Mouse (Mus musculus) adrenal gland, postnatal 25 days (tissue): Measurements from ENCODE around the gene Ugt1a6a. TPM values are rescaled to one million over a fixed set of nuclear protein-coding genes. Genes with fewer than 3 reads are reported as not detected.
"Not testable (repeated sequence)": the region's sequence is repeated elsewhere in the genome, so short reads cannot be mapped to it uniquely, and the experiment has no call there.

Experiments used
- DNase-seq: peaks from one replicate; pipeline ENCODE4 v3.0.0; 2021; ENCODE audit warnings: mixed read lengths
- long read RNA-seq: library from polyadenylated mRNA; stranded (forward); transcript quantifications from one replicate; pipeline ENCODE4 v2.0.0, GENCODE M21; 2021
- total RNA-seq: library from RNA; stranded (reverse); gene quantifications from 2 replicates; pipeline ENCODE4 v1.2.3, GENCODE M21; 2021

Gene Ugt1a6a
- total RNA-seq: 8.0 and 12.2 TPM in 2 replicates
- long read RNA-seq, transcript Ugt1a6a-202 (6 exons, 2,297 nt): major isoform, 120 of 163 reads
- long read RNA-seq, transcript Ugt1a6a-201 (5 exons, 2,265 nt): minor isoform, 25 of 163 reads
- long read RNA-seq, partial matches to known transcripts: 0 of 163 reads
- long read RNA-seq, other reads (novel, unspliced or antisense): 18 of 163 reads

DNA sequence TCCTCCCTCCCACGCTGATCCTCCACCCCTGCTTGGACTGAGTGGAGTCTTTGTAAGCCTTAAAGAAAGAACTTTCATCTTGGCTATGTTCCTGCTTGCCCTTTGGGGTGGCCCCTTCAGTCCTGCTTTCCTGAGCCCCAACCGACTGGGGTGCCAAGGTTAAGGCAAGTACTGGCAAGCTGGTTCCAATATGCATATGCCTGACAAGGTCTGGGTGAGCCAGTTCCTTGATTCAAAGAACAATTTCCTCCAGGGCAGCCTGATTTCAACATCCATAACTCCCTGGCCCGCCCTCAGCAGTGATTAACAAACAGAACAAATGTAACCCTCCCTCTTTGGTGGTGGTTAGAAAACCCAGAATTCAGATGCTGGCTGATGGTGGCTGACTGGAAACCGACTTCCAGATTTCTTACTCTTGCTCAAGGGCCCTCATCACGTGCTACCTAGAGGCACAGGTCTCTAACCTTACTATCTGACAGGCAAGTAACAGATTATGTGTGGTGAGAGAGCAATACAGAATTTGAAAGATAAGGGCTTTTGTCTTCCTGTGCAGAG lies at the start of gene Ugt1a6a:
Gene Ugt1a6a (plus strand): TSS at position 353 of the 555 bp plus-strand sequence.
- not testable (repeated sequence) for DNase-seq

DNA sequence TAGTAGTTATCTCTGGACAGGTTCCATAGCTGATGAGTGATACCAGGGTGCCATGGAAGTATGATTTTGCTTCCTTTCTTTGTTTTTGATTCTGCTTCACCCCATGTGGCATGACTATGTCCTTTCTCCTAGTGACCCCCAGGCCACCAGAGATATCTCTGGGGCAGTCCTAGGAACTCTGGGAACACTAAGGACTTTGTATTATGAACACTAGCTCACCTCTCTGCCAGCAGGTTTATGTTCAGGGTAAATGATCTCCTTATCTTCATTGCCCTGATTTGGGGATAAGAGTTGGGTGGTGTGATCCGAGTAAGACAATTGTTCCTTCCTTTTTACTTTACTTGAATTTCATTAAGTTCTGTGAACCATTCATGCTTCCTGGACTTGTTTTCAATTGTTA lies 48.5 kb upstream of the Ugt1a6a start:
- no peak for DNase-seq

DNA sequence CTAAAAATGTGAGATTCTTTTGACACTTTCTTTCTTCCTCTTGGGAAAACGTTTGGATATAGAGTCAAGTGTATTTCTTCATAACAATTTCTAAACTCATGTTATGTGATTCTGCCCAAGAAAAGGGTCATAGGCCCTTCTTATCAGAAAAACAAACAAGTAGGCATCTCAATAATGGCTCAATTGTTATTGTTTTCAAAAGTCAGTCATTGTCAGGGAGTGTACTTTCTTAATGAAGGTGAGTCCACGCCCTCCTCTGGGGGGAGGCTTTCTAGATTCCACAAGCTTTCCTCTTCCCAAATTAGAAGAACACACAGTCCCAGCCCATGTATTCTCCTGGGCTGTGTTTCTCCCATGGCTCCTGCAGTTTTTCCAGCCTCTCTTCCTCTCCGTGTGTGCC lies 47.1 kb upstream of the Ugt1a6a start, which contains the start of gene Ugt1a8:
Gene Ugt1a8 (plus strand): TSS at position 301 of the 400 bp plus-strand sequence.
- no peak for DNase-seq

DNA sequence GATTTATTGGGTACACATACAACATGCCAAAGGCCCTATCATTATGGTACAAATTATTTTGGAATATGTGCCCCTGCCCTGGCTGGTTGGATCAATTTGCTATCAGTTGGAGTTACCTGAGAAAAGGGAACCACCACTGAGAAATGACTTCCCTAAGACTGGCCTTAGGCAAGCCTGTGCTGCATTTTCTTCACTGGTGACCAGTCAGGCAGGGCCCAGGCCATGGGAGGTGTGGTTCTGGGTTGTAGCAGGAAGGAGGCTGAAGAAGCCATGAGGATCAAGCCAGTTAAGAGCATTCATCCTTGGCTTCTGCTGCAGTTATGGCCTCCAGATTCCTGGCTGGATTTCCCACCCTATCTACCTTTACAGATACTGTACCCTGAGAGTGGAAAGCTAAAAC lies 42.3 kb upstream of the Ugt1a6a start:
- DNase-seq: no peak

DNA sequence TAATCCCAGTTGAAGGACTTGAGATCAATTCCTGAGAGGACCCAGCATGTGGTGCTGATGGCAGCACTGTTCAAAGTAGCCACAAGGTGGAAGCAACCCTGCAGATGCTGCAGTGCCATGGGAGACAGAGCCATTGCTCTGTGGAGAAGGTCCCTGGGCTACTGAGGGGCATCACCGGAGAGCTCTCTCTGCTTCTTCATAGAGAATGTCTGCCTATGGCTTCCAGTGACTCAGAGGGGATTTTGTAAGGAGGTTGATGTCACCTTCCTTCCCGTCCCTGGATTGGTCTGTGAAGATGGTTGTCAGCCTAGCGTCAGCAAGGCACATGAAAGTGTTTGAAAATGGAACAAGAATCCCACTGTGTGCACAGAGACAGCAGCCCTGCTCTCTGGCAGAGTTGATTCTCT lies 40.3 kb upstream of the Ugt1a6a start:
- DNase-seq: not testable (repeated sequence)

DNA sequence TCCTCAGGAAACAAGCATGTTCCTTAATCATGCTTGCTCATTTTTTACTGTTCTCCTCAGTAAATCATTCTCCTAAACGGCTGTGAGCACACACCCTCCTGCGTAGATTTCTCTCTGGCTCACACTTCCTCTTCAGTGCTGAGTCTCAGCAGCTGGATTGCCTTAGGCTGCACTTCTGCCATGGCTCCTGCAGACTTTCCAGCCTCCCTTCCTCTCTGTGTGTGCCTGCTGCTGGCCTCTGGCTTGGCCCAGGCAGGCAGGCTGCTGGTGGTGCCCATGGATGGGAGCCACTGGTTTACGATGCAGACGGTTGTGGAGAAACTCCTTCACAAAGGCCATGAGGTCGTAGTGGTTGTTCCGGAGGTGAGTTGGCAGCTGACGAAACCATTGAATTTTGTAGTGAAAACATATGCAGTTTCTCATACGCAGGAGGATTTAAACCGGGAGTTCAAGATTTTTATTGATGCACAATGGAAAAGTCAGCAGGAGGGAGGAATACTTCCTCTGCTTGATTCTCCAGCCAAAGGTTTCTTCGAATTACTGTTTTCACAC lies 39.6 kb upstream of the Ugt1a6a start, which contains the start of gene Ugt1a7c:
Gene Ugt1a7c (plus strand): TSS at position 122 of the 552 bp plus-strand sequence.
- no peak for DNase-seq

DNA sequence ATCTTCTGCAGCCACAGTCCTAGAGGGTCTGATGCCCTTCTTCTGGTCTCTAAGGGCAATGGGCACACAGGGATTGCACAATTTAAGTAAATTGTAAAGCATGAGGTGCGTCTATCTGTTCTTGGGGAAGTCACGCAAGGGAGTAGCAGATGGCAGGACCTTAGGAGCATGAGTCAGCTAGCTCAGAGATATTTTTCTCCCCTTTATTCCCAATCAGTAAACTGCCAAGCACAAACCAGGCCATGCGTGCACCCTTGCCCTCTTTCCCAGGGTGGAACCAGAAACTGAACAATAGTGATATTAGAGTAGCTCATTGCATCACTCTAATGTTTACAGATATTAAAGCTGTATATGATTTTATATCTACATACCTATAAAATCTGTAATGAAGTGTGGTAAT lies 36.1 kb upstream of the Ugt1a6a start:
- DNase-seq: not testable (repeated sequence)

DNA sequence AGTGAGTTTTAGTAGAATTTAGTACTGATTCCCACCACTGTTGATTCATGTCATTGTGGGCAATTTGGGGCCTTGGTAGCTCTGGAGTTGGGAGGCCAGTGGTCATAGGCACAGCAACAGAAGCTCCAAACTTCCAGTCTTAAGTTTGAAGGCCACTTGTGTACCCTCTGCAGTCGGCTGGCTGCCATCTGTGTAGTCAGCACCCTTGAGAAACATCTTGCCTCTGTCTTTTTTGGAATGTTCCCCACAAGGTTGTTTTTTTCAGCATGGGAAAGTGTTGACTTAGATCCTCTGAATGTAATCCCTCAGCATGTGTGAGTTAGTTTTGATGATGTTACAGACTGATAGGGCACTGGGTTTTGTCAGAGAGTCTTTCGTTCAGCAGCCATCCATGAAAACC lies 34.9 kb upstream of the Ugt1a6a start:
- peak; percentile 23 for DNase-seq

DNA sequence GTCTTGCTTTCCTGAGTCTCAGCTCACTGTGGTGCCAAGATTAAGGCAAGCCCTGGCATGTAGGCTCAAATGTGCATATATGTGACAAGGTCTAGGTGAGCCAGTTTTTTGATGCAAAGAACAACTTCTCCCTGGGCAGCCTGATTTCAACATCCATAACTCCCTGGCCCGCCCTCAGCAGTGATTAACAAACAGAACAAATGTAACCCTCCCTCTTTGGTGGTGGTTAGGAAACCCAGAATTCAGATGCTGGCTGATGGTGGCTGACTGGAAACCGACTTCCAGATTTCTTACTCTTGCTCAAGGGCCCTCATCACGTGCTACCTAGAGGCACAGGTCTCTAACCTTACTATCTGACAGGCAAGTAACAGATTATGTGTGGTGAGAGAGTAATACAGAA lies 31.6 kb upstream of the Ugt1a6a start, which contains the start of gene Ugt1a6b:
Gene Ugt1a6b (plus strand): TSS at position 234 of the 400 bp plus-strand sequence.
- DNase-seq: not testable (repeated sequence)

DNA sequence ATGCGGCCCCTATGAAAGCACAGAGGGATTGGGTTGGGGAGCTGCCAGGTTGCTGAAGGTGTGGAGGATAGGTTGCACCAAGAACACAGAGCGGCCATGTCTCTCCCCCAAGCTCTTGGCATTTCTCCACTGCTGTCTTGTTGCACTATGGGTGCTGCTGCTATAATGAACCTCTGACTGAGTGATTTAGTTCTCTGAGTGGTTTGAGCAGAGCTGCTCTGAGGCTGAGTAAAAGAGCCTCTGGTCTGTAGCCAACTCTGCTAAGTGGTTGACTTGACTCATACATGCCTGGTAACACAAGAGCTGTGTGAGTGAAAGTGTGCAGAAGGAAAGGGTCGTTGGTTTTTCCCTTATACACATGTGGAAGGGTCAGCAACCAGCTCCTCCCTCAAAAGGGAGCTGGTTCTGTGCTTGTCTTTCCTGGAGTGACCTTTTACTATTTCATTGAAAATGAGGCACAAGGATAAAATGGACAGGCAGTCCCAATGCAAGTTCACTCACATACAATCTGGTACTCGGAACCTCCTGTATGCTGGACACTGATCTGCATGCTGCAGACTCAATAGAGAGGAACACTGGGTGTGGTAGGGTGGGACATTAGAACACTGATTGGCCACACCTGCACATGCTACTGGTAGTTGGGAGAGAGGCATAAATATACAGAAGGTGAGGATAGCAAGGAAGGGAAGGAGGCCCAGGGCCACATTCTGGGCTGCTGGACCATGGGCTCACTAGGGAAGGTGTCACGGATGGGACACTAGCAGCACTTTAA lies 30.7 kb upstream of the Ugt1a6a start:
- not testable (repeated sequence) for DNase-seq

DNA sequence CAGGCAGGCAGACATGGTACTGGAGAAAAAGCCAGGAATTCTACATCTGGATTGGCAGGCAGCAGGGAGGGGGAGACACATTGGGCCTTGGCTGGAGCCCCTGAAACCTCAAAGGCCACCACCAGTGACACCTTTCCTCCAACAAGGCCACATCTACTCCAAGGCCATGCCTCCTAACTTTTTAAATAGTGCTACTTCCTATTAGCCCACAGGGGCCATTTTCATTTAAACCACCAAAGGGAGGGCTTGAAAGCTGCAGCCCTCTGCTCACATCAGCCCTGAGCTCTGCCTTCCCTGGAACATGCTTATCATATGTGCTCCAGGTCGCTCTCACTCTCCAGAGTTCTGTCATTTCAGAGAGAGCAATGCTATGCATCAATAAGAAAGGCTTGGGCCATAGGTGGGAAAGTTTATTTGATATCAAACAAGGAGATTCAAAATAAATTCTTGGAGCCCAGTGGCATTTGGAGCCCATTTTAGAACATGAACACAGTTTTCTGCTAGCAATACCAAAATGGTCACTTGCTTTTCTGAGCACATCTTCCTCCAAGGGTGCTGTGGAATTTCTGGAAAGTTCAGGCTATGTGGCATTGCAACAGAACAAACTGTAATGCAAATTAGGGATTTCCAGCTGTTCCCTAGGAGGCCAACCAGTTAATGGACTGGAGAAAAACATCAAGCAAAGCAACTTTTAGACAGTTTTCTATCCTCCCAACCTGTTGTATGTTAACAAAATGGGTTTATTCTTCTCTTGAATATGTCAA lies 29.8 kb upstream of the Ugt1a6a start:
- DNase-seq: no peak

DNA sequence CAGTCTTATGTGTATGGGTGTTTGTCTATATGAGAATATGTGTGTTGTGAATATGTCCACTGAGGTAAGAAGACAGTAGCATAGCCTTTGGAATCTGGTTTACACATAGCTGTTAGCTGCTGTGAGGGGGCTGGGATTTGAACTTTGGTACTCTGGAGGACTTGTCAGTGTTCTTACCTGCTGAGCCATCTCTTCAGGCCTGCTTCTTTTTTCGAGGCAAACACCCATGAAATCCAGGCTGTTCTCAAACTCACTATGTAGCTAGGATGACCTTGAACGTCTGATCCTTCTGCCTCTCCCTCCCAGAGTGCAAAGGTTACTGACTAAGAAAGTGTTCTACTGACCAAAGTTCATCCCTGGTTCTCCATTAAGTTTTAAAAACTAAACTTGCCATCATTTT lies 29.0 kb upstream of the Ugt1a6a start:
- no peak for DNase-seq

DNA sequence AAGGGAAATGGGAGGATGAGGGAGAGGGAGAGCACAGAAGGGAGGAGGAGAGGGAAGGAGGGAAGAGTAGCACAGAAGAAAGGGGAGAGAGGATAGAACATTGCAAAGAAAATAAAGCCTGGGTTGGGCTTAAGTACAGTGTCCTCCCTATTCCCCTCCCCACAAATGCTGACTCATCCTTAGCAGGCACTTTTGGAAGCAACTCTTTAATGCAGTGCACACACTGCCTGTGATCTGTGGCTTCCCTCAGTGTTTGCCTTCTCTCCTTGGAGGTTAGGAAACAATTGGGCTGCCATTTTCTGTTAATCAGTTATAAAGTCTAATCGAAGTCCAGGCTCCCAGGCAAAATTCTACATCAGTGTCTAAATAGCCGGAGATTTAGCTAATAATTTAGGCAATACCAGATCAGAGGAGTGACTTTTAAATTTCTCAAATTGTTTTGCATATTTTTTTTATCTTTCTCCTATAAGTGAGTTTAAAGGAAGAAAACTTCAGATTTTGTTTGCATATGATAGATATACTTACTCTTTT lies 25.5 kb upstream of the Ugt1a6a start:
- DNase-seq: not testable (repeated sequence)

DNA sequence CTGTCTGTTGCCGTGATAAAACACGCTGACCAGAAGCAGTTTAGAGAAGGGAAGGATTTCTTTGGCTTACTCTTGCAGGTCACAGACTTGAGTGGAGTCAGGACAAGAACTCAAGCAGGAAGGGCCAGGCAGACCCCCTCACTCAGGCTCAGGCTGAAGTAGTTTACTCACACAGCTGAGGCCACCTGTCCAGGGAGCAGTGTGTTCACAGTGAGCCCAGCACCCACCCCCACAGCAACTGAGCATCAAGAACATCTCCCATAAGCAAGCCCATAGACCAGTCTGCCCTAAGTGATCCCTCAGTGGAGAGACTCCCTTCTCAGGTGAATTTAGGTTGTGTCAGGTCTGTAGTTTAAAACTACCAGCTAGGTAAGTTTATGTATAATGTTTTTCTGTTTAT lies 25.0 kb upstream of the Ugt1a6a start:
- not testable (repeated sequence) for DNase-seq

DNA sequence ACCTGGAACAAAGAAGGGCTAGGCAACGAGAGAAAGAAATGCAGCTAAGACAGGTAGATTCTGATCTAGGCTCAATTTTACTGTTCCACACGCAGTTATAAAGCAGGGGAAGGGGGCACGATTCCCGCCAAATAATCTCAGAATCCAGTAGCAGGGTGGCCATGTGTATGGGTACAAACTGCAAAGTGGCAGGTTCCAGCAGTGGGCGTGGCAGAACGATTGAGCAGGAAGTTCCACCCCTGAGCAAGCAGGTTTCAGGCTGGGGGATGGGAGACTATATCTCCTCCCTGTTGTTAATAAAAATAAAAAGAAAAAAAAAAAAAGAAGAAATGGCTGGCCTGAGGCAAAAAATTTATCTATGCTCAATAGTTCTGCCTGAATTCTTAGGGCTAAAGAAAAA lies 21.8 kb upstream of the Ugt1a6a start:
- not testable (repeated sequence) for DNase-seq

DNA sequence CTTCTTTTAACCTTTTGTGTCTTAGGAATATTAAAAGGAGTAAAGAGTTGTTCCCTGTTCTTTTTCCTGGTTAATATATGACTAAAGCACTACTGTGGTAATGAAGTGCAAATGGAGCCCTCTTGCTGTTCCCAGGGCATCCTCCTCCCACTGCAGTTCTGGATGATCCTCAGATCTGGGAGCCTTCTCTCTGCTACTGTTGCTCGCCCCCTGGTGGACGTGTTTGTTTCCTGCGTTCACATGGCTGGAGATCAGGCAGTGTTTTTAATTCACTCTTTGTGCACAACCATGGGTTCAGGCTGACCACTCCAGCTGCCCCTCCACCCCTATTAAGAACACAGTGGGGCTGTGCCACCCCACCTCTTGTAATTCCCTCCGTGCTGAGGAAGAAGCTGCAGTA lies 14.1 kb upstream of the Ugt1a6a start:
- not testable (repeated sequence) for DNase-seq

DNA sequence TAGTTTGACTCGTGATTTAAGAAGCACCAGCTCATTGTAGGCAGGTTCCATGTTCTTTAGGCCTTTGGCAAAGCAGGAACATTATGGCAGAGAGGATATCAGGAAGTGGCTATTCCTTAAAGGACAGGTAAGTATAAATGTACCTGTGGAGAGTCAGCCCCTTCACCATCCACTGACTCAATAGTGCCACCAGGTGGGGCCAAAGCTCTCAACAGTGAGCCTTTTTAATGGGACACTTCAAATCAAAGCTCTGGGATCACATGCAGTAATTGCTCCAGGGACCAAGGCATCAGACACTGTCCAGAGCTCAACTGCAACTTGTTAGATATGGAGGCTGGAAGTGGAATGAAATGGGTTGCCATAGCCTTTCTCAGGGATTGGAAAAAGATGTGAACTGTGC lies 13.1 kb upstream of the Ugt1a6a start:
- peak; percentile 21 for DNase-seq

DNA sequence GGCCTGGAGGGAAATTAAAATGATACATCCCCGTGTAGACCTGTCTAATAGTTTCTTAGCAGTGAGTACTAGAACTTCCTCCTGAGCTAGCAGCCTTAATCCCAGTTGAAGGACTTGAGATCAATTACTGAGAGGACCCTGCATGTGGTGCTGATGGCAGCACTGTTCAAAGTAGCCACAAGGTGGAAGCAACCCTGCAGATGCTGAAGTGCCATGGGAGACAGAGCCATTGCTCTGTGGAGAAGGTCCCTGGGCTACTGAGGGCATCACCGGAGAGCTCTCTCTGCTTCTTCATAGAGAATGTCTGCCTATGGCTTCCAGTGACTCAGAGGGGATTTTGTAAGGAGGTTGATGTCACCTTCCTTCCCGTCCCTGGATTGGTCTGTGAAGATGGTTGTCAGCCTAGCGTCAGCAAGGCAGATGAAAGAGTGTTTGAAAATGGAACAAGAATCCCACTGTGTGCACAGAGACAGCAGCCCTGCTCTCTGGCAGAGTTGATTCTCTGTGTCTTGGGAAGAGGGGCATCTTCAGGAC lies 8.7 kb upstream of the Ugt1a6a start:
- DNase-seq: not testable (repeated sequence)

DNA sequence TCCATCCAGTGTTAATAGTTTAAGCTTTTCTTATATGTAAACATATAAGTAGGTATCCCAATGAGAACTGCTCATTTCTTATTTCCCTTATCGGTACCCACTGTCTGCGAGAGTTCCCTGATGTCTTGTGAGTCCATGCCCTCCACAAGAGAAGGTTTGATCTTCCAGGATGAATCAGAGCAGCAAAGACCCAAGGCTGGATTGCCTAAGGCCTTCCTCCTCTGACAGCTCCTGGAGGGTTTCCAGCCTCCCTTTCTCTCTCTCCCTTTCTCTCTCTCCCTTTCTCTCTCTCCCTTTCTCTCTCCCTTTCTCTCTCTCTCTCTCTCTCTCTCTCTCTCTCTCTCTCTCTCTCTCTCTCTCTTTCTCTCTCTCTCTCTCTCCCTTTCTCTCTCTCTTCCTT lies 5.5 kb upstream of the Ugt1a6a start:
- peak; percentile 16 for DNase-seq

DNA sequence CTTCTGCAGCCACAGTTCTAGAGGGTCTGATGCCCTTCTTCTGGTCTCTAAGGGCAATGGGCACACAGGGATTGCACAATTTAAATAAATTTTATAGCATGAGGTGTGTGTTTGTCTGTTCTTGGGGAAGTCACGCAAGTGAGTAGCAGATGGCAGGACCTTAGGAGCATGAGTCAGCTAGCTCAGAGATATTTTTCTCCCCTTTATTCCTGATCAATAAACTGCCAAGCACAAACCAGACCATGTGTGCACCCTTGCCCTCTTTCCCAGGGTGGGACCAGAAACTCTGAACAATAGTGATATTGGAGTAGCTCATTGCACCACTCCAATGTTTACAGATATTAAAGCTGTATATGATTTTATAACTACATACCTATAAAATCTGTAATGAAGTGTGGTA lies 4.4 kb upstream of the Ugt1a6a start:
- DNase-seq: not testable (repeated sequence)

DNA sequence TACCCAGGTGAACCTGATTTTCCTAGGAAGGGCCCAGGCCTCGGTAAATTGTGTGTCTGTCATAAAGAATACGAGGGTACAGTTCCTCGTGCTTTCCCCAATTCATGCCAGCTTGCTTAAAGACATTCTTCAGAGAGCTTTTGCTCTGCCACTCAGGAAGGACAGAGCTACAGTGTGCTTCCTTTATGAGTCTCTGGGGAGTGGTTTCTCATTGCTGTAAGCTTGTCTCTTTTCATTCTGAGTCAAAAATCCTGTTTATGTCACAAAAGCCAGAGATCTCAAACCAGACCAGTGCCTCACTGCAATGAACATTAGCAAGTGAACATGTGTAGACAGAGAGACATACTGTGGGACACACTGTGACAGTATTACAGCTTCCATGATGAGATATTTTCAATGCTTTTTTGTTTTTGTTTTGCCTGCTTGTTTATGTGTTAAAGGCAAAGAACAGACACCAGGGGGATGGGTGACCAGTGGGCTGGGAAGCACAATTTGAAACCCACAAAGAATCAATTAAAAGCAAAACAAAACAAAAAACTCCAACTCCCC lies 627 bp upstream of the Ugt1a6a start:
- no peak for DNase-seq
